Mouse (Mus musculus) frontal cortex, adult 2 months (tissue): ENCODE data around the gene Gm11034. TPM values are rescaled to one million over a fixed set of nuclear protein-coding genes. Genes with fewer than 3 reads are reported as not detected.

Experiments used
- DNase-seq, 2 experiments: peaks; one replicate each; pipeline ENCODE4 v3.0.0; 2022; ENCODE audit warnings: low spot score in 1 of 2; ENCODE audit errors: extremely low spot score in 1 of 2
- polyA plus RNA-seq: library from polyadenylated mRNA; depleted of rRNA; stranded (reverse); fragments of >200 nt; gene quantifications from 2 replicates; pipeline ENCODE4 v1.2.3, GENCODE M21; 2012; rRNA removed

The Gm11034 gene
- polyA plus RNA-seq, 1 experiment = not detected

DNA sequence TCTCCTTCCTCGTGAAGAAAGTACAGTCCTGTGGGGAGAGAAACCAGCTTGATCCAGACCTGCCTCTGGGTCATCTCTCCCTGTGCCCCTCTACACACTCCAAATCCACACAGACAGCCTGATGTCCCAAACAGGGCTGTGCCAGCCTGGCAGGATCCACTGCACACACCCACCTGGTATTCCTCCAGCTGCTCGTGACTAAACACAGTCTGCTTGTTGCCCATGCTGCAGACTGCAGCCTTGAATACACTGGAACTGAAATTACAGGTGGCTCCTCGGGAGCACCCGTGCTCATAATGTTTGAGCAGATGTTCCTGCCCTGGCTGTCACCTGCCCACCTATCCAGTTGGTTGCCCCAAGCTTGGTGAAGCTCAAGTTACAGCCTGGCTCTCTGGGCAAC is 685 bp downstream of the Gm11034 start, which contains the start of gene Cib3:
Cib3 (minus strand) TSS at position 87 of the 400 bp plus-strand sequence.
- no peak for DNase-seq

DNA sequence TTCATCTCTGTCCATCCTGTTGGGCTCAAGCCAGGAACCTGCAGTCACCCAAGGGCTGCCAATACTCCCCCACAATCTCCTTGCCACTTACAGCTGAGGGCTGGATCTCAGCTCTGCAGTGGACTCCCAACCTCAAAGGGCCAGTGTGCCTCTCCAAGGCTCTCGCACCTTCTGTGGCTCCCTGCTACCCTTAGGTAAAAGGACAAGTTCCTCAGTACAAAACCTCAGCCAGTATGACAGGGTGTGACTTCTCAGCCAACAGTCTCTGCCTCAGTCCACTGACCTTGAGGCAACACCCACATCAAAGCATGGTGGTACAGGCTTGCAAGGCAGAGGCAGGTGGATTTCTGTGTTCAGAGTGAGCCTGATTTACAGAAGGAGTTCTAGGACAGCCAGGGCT is 1.6 kb downstream of the Gm11034 start:
- no peak for DNase-seq

- DNase-seq = no peak
Measured at GRCm38 (mm10) chr8:72210710-72211109, 2.7 kb downstream of the Gm11034 start.

- DNase-seq = no peak
Measured at GRCm38 (mm10) chr8:72210222-72210621, 3.2 kb downstream of the Gm11034 start.

GRCm38 (mm10) chr8:72208582-72208981 is 4.9 kb downstream of the Gm11034 start:
- no peak for DNase-seq

DNA sequence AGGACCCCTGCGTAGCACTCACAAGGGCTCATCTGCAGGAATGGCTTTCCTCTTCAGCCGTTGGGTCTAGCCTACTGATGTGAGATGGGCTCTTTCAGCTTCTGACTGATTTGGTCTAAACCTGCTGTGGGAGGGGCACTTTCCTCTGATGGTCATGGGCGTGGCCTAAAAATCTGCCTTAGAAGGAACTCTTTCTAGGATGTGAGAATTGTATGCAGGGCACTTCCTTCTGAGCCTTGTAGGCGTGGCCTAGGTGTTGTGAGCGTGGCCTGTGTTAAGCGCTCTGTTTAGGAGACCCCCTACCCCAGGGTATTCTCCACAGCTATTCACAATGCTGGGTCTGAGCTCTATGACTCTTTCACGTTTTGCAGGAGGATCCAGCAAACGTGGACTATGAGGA is 15.4 kb downstream of the Gm11034 start:
- DNase-seq = no peak

DNA sequence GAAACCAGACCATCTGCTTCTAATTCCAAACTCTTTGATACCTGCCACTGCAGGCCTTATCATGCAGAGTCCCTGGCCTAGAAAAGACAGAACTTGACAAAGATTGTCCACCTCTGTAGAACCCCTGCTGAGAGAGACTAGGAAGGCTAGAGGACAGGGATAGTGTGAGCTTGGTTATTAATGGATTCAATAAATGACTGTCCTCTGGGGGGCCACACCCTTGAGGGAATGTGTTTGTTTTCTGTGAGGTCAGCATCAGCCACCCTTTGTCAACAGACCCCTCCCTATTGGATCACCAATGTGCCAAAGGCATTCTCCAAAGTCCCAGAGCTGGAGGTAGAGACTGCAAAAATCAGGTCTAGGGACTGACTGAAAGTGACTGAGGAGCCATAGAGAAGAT is 21.4 kb downstream of the Gm11034 start:
- DNase-seq = no peak

- no peak for DNase-seq
Measured at GRCm38 (mm10) chr8:72190215-72190539, 23.3 kb downstream of the Gm11034 start.

DNA sequence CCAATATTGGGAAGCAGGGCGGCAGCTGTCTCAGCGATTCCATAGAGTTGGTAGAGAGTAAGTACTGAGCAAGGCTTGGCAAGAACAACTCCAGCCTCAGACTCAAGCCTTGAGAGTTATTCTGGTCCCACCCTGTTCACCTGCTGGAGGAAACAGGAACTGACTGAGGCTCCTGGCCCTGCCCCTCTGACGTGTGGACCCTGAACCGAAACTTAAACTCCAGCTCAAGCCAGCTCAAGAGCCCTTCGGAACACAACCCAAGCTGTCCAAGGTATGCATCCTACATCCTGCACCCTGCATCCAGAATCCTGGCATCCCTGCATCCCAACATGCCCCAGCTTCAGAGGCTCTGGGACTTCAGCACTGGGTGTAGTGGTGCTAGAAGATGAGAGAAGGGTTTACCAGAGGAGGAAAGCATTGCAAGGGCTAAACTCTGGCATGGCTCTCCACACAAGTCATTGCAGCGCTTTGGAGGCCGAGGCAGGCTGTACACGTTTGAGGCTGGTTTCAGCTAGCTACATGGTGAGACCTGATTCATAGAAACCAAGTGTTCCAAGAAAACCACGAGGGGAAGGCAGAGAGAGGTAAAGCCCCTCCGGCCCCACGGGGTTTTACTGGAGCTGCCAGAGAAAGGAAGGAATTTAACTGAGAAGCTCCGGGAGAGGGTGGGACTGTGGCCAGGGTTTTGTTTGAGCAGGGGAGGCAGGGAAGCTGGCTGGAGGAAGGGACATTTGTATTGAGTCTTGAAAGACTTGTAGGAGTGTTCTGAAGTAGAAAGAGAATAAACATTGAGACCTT is 23.8 kb downstream of the Gm11034 start, which contains the start of gene Hsh2d:
Hsh2d (plus strand) TSS at position 222 of the 798 bp plus-strand sequence.
- DNase-seq = no peak

DNA sequence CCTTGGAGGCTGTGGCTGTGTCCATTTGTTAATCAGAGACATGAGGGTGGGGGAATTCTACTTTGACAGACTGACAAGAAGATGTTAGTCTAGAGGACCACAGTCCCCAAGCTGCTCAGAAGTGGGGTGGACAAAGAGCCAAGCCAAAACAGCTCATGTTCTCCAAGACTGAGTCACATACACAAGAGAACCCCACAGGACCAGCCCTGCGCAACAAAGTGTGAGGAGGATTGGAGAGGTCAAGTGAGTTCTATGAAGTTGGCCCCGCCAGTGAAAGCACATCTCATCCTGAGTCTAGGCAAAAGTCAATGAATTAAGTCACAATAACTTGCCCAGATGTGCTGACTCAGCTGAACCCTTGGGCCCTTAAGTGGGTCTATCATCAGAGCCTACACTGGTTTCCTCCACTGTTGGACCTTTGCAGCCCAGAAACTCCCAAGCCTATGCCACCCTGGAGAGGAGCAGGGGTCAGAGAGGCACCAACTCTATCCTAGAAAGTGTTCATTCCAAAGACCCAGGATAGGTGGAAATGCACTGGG is 25.6 kb downstream of the Gm11034 start:
- no peak for DNase-seq

DNA sequence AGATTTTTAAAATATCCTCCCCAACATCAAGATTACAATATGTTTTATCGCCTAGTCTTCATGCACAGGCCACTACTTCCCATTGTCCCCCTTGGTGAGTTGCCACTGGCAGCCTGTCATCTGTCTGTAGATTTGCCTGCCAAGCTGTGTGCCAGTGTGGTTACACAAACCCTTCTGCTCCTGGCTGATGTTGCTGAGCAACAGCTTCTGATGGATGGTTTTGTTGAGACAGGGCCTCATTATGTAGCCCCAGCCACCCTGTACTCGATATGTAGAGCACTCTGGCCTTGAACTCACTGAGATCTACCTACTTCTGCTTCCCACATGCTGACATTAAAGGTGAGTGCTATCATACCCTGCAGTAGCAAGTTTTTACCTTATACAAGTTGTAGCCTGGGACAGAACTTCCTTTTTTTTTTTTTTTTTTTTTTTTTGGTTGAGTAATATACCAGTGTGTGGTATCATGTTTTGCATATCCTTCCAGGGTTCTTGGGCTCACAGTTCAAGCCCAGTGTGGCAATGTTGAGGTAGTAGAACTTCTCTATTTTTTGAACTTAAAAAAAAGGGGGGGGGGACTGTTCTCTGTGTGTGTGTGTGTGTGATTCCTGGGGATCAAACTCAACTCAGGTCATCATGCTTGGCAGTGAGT is 29.8 kb downstream of the Gm11034 start:
- no peak for DNase-seq

GRCm38 (mm10) chr8:72177346-72177925 is 36.0 kb downstream of the Gm11034 start:
- peak; percentile 35 to 87 for DNase-seq

DNA sequence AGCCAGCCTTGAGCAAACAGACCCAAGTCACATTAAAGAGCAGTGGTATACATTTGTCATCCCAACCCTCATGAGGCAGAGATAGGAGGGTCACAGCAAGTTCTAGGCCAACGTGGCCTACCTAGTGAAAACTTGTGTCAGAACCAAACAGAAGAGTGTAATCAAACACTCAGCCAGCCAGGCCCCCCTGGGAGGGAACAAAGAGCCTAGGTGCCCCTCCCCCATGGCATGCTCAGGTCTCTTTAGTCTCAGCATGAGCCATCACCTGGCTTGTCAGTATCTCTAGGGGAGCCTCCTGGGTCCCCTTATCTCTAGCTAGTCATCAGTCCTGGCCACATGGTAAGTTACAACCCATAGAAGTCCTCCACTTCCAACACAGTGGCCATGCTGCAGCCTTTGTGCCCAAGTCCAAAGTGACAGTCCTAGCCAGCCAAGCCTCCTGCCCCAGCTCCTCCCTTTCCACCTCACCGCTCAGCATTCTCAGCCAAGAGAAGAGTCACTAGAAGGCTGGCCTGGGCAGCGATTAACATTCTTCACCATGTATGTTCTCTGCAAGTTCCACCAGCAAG is 43.7 kb downstream of the Gm11034 start:
- no peak for DNase-seq

GRCm38 (mm10) chr8:72169098-72169668 is 44.3 kb downstream of the Gm11034 start:
- DNase-seq = no peak

Other genes with a start within 250 kb of the Gm11034 start
- gene Cyp4f18, start 204.0 kb downstream of the Gm11034 start, polyA plus RNA-seq = 0.12 and 0.25 TPM in 2 replicates
- gene Olfr372, start 172.4 kb downstream of the Gm11034 start, polyA plus RNA-seq = not detected in 2 replicates
- not detected in 2 replicates for gene Olfr373, start 130.5 kb downstream of the Gm11034 start, polyA plus RNA-seq
- 0.04 and 0.06 TPM in 2 replicates for gene Olfr374, start 106.6 kb downstream of the Gm11034 start, polyA plus RNA-seq
- gene Tpm4, start 78.7 kb downstream of the Gm11034 start, polyA plus RNA-seq = 41.6 and 48.7 TPM in 2 replicates
- gene Rab8a, start 52.4 kb downstream of the Gm11034 start, polyA plus RNA-seq = 60.6 and 63.4 TPM in 2 replicates
- 0.06 and 0.12 TPM in 2 replicates for gene Hsh2d, start 24.0 kb downstream of the Gm11034 start, polyA plus RNA-seq
- gene Cib3, start 799 bp downstream of the Gm11034 start, polyA plus RNA-seq = 0.06 and 0.21 TPM in 2 replicates
- 77.5 and 79.3 TPM in 2 replicates for gene Fam32a, start 6.1 kb upstream of the Gm11034 start, polyA plus RNA-seq
- 111 and 115 TPM in 2 replicates for gene Ap1m1, start 26.4 kb upstream of the Gm11034 start, polyA plus RNA-seq
- gene Gm10282, start 91.6 kb upstream of the Gm11034 start, polyA plus RNA-seq = 3.7 and 6.4 TPM in 2 replicates
- gene Klf2, start 105.4 kb upstream of the Gm11034 start, polyA plus RNA-seq = 10.3 and 18.3 TPM in 2 replicates
- gene Eps15l1, start 207.8 kb upstream of the Gm11034 start, polyA plus RNA-seq = 76.1 and 81.8 TPM in 2 replicates
- gene Calr3, start 230.2 kb upstream of the Gm11034 start, polyA plus RNA-seq = 0.58 and 0.61 TPM in 2 replicates
- 9.6 and 10.0 TPM in 2 replicates for gene 1700030K09Rik, start 230.2 kb upstream of the Gm11034 start, polyA plus RNA-seq